Mouse (Mus musculus): Measurements from ENCODE around the gene Zbtb7a.
A peak's percentile ranks its signal among the peaks of the same experiment; 100 is the strongest.

Zbtb7a gene

GRCm38 (mm10) chr10:81139529-81139846, 4.5 kb downstream of the Zbtb7a start:
- no peak for DNase-seq (ENCODE audit: low spot score)

- no peak for DNase-seq (ENCODE audit: low spot score)
These were observed 5.0 kb downstream of the Zbtb7a start for GRCm38 (mm10) chr10:81140005-81140404.

GRCm38 (mm10) chr10:81140717-81141454, 5.9 kb downstream of the Zbtb7a start:
- DNase-seq (ENCODE audit: low spot score), result peak; percentile 24

GRCm38 (mm10) chr10:81141455-81142210, 6.6 kb downstream of the Zbtb7a start:
- no peak for DNase-seq (ENCODE audit: low spot score)

- no peak for DNase-seq (ENCODE audit: low spot score)
These were observed 7.5 kb downstream of the Zbtb7a start for GRCm38 (mm10) chr10:81142551-81142981.

- no peak for DNase-seq (ENCODE audit: low spot score)
These were observed 8.2 kb downstream of the Zbtb7a start for GRCm38 (mm10) chr10:81143157-81143633.

GRCm38 (mm10) chr10:81143845-81144437, 8.9 kb downstream of the Zbtb7a start:
- no peak for DNase-seq (ENCODE audit: low spot score)

GRCm38 (mm10) chr10:81144667-81145066, 9.6 kb downstream of the Zbtb7a start:
- no peak for DNase-seq (ENCODE audit: low spot score)

GRCm38 (mm10) chr10:81145307-81145706, 10.3 kb downstream of the Zbtb7a start:
- DNase-seq (ENCODE audit: low spot score), result no peak

- no peak for DNase-seq (ENCODE audit: low spot score)
These were observed 10.8 kb downstream of the Zbtb7a start for GRCm38 (mm10) chr10:81145778-81146177.

GRCm38 (mm10) chr10:81146296-81146695, 11.3 kb downstream of the Zbtb7a start:
- DNase-seq (ENCODE audit: low spot score), result no peak

- no peak for DNase-seq (ENCODE audit: low spot score)
These were observed 16.2 kb downstream of the Zbtb7a start for GRCm38 (mm10) chr10:81151261-81151660.

GRCm38 (mm10) chr10:81152609-81153008, 17.6 kb downstream of the Zbtb7a start:
- no peak for DNase-seq (ENCODE audit: low spot score)

- no peak for DNase-seq (ENCODE audit: low spot score)
These were observed 19.3 kb downstream of the Zbtb7a start for GRCm38 (mm10) chr10:81154313-81154712.

GRCm38 (mm10) chr10:81154736-81155135, 19.7 kb downstream of the Zbtb7a start:
- no peak for DNase-seq (ENCODE audit: low spot score)

- peak; percentile 26 for DNase-seq (ENCODE audit: low spot score)
These were observed 26.7 kb downstream of the Zbtb7a start for GRCm38 (mm10) chr10:81161602-81162317.

- DNase-seq (ENCODE audit: low spot score), result no peak
These were observed 27.3 kb downstream of the Zbtb7a start for GRCm38 (mm10) chr10:81162318-81162652.

GRCm38 (mm10) chr10:81165118-81165517, 30.1 kb downstream of the Zbtb7a start:
- no peak for DNase-seq (ENCODE audit: low spot score)

- peak; percentile 100 for DNase-seq (ENCODE audit: low spot score)
These were observed 32.4 kb downstream of the Zbtb7a start, which contains the start of gene Pias4 for GRCm38 (mm10) chr10:81167200-81168086. Pias4 (minus strand) TSS chr10:81167923.

- DNase-seq (ENCODE audit: low spot score), result peak; percentile 87
These were observed 33.0 kb downstream of the Zbtb7a start for GRCm38 (mm10) chr10:81168087-81168431.

GRCm38 (mm10) chr10:81168521-81169244, 33.7 kb downstream of the Zbtb7a start:
- DNase-seq (ENCODE audit: low spot score), result peak; percentile 81
